Mouse (Mus musculus): Measurements from ENCODE around the gene Tenm2. TPM values are rescaled to one million over a fixed set of nuclear protein-coding genes. Genes with fewer than 3 reads are reported as not detected.

The Tenm2 gene
- polyA plus RNA-seq, 1 experiment from 2014 or later: 2.8 TPM

GRCm38 (mm10) chr11:36911406-36911805 is 324.4 kb downstream of the Tenm2 start:
- Histone ChIP-seq H3K4me2 (replicated peaks; ENCODE audit: low read depth, low read length) (no peak overlapping the region), H3K9ac (replicated peaks; ENCODE audit: low read depth, low read length) (no peak overlapping the region), H3K27me3 (ENCODE audit: control insufficient read depth, insufficient read depth, low read length) (no peaks in the 10 kb centered on the region), H3K4me3 (ENCODE audit: low read depth, low read length) (no peak overlapping the region), H3K4me1 (ENCODE audit: control insufficient read depth, insufficient read depth, low read length) (no peaks in the 10 kb centered on the region), H3K27ac (ENCODE audit: low read length) (no peak overlapping the region), H3K36me3 (ENCODE audit: control insufficient read depth, insufficient read depth, low read length) (no peaks in the 10 kb centered on the region), H3K9me3 (ENCODE audit: control insufficient read depth, low read depth, low read length) (no peaks in the 10 kb centered on the region)
- no peak for ATAC-seq (ENCODE audit: insufficient number of reproducible peaks, insufficient read depth, low FRiP score, low read depth)
- WGBS: 71% methylated on average over 4 of the region's 4 CpGs

- no peak for ATAC-seq (ENCODE audit: insufficient number of reproducible peaks, insufficient read depth, low FRiP score, low read depth)
- Histone ChIP-seq H3K9ac (replicated peaks; ENCODE audit: low read depth, low read length) (no peak overlapping the region), H3K4me3 (ENCODE audit: low read depth, low read length) (no peak overlapping the region), H3K27me3 (ENCODE audit: control insufficient read depth, insufficient read depth, low read length) (no peaks in the 10 kb centered on the region), H3K4me1 (ENCODE audit: control insufficient read depth, insufficient read depth, low read length) (no peaks in the 10 kb centered on the region), H3K36me3 (ENCODE audit: control insufficient read depth, insufficient read depth, low read length) (no peaks in the 10 kb centered on the region), H3K9me3 (ENCODE audit: control insufficient read depth, low read depth, low read length) (no peaks in the 10 kb centered on the region), H3K4me2 (replicated peaks; ENCODE audit: low read depth, low read length) (no peak overlapping the region), H3K27ac (ENCODE audit: low read length) (no peak overlapping the region)
- 83% methylated on average over 1 of the region's 1 CpGs for WGBS
These were observed 326.7 kb downstream of the Tenm2 start for GRCm38 (mm10) chr11:36909036-36909435.

- ATAC-seq (ENCODE audit: insufficient number of reproducible peaks, insufficient read depth, low FRiP score, low read depth): no peak
- WGBS: 41% methylated on average over 2 of the region's 2 CpGs
These were observed 333.5 kb downstream of the Tenm2 start for GRCm38 (mm10) chr11:36902302-36902701.

GRCm38 (mm10) chr11:36893061-36893460 is 342.7 kb downstream of the Tenm2 start:
- H3K4me1 ChIP-seq (ENCODE audit: control insufficient read depth, insufficient read depth, low read length): no peaks in the 10 kb centered on the region
- H3K9me3 ChIP-seq (ENCODE audit: control insufficient read depth, low read depth, low read length): no peaks in the 10 kb centered on the region
- WGBS: 55% methylated on average over 3 of the region's 3 CpGs
- H3K4me2 ChIP-seq (replicated peaks; ENCODE audit: low read depth, low read length): no peak overlapping the region
- H3K4me3 ChIP-seq (ENCODE audit: low read depth, low read length): no peak overlapping the region
- no peak for ATAC-seq (ENCODE audit: insufficient number of reproducible peaks, insufficient read depth, low FRiP score, low read depth)
- no peaks in the 10 kb centered on the region for H3K36me3 ChIP-seq (ENCODE audit: control insufficient read depth, insufficient read depth, low read length)
- H3K27ac ChIP-seq (ENCODE audit: low read length): no peak overlapping the region
- H3K9ac ChIP-seq (replicated peaks; ENCODE audit: low read depth, low read length): no peak overlapping the region
- H3K27me3 ChIP-seq (ENCODE audit: control insufficient read depth, insufficient read depth, low read length): no peaks in the 10 kb centered on the region

More at GRCm38 (mm10) chr11:36902302-36902701, 333.5 kb downstream of the Tenm2 start:
- Histone ChIP-seq H3K9me3 (ENCODE audit: control insufficient read depth, low read depth, low read length) (no peaks in the 10 kb centered on the region), H3K27me3 (ENCODE audit: control insufficient read depth, insufficient read depth, low read length) (no peaks in the 10 kb centered on the region), H3K36me3 (ENCODE audit: control insufficient read depth, insufficient read depth, low read length) (no peaks in the 10 kb centered on the region), H3K9ac (replicated peaks; ENCODE audit: low read depth, low read length) (no peak overlapping the region), H3K4me2 (replicated peaks; ENCODE audit: low read depth, low read length) (no peak overlapping the region), H3K4me3 (ENCODE audit: low read depth, low read length) (no peak overlapping the region), H3K27ac (ENCODE audit: low read length) (no peak overlapping the region), H3K4me1 (ENCODE audit: control insufficient read depth, insufficient read depth, low read length) (no peaks in the 10 kb centered on the region)

GRCm38 (mm10) chr11:36891106-36891505 is 344.7 kb downstream of the Tenm2 start:
- Histone ChIP-seq H3K9me3 (ENCODE audit: control insufficient read depth, low read depth, low read length) (no peaks in the 10 kb centered on the region), H3K27me3 (ENCODE audit: control insufficient read depth, insufficient read depth, low read length) (no peaks in the 10 kb centered on the region), H3K27ac (ENCODE audit: low read length) (no peak overlapping the region), H3K4me2 (replicated peaks; ENCODE audit: low read depth, low read length) (no peak overlapping the region), H3K9ac (replicated peaks; ENCODE audit: low read depth, low read length) (no peak overlapping the region), H3K4me1 (ENCODE audit: control insufficient read depth, insufficient read depth, low read length) (no peaks in the 10 kb centered on the region), H3K4me3 (ENCODE audit: low read depth, low read length) (no peak overlapping the region), H3K36me3 (ENCODE audit: control insufficient read depth, insufficient read depth, low read length) (no peaks in the 10 kb centered on the region)
- 56% methylated on average over 3 of the region's 3 CpGs for WGBS
- no peak for ATAC-seq (ENCODE audit: insufficient number of reproducible peaks, insufficient read depth, low FRiP score, low read depth)

GRCm38 (mm10) chr11:36887490-36887889 is 348.3 kb downstream of the Tenm2 start:
- no peaks in the 10 kb centered on the region for H3K36me3 ChIP-seq (ENCODE audit: control insufficient read depth, insufficient read depth, low read length)
- no peaks in the 10 kb centered on the region for H3K9me3 ChIP-seq (ENCODE audit: control insufficient read depth, low read depth, low read length)
- no peak overlapping the region for H3K9ac ChIP-seq (replicated peaks; ENCODE audit: low read depth, low read length)
- H3K27ac ChIP-seq (ENCODE audit: low read length): no peak overlapping the region
- 61% methylated on average over 7 of the region's 7 CpGs for WGBS
- no peak for ATAC-seq (ENCODE audit: insufficient number of reproducible peaks, insufficient read depth, low FRiP score, low read depth)
- no peaks in the 10 kb centered on the region for H3K27me3 ChIP-seq (ENCODE audit: control insufficient read depth, insufficient read depth, low read length)
- no peaks in the 10 kb centered on the region for H3K4me1 ChIP-seq (ENCODE audit: control insufficient read depth, insufficient read depth, low read length)
- H3K4me2 ChIP-seq (replicated peaks; ENCODE audit: low read depth, low read length): no peak overlapping the region
- no peak overlapping the region for H3K4me3 ChIP-seq (ENCODE audit: low read depth, low read length)

- no peak overlapping the region for H3K9ac ChIP-seq (replicated peaks; ENCODE audit: low read depth, low read length)
- no peak for ATAC-seq (ENCODE audit: insufficient number of reproducible peaks, insufficient read depth, low FRiP score, low read depth)
- no peak overlapping the region for H3K4me2 ChIP-seq (replicated peaks; ENCODE audit: low read depth, low read length)
- H3K27ac ChIP-seq (ENCODE audit: low read length): no peak overlapping the region
- no peak overlapping the region for H3K4me3 ChIP-seq (ENCODE audit: low read depth, low read length)
- H3K4me1 ChIP-seq (ENCODE audit: control insufficient read depth, insufficient read depth, low read length): no peaks in the 10 kb centered on the region
- H3K27me3 ChIP-seq (ENCODE audit: control insufficient read depth, insufficient read depth, low read length): no peaks in the 10 kb centered on the region
- WGBS: 61% methylated on average over 3 of the region's 3 CpGs
- H3K9me3 ChIP-seq (ENCODE audit: control insufficient read depth, low read depth, low read length): no peaks in the 10 kb centered on the region
- H3K36me3 ChIP-seq (ENCODE audit: control insufficient read depth, insufficient read depth, low read length): no peaks in the 10 kb centered on the region
These were observed 349.6 kb downstream of the Tenm2 start for GRCm38 (mm10) chr11:36886147-36886546.

GRCm38 (mm10) chr11:36872961-36873360 is 362.8 kb downstream of the Tenm2 start:
- Histone ChIP-seq H3K36me3 (ENCODE audit: control insufficient read depth, insufficient read depth, low read length) (no peaks in the 10 kb centered on the region), H3K27ac (ENCODE audit: low read length) (no peak overlapping the region), H3K9me3 (ENCODE audit: control insufficient read depth, low read depth, low read length) (no peaks in the 10 kb centered on the region), H3K4me3 (ENCODE audit: low read depth, low read length) (no peak overlapping the region), H3K27me3 (ENCODE audit: control insufficient read depth, insufficient read depth, low read length) (no peaks in the 10 kb centered on the region), H3K4me2 (replicated peaks; ENCODE audit: low read depth, low read length) (no peak overlapping the region), H3K9ac (replicated peaks; ENCODE audit: low read depth, low read length) (no peak overlapping the region), H3K4me1 (ENCODE audit: control insufficient read depth, insufficient read depth, low read length) (0 out of 2 replicates have a peak, but pooled peaks cover 4% of the 10 kb centered on the region)
- ATAC-seq (ENCODE audit: insufficient number of reproducible peaks, insufficient read depth, low FRiP score, low read depth): no peak
- 32% methylated on average over 4 of the region's 4 CpGs for WGBS

- H3K9ac ChIP-seq (replicated peaks; ENCODE audit: low read depth, low read length): no peak overlapping the region
- ATAC-seq (ENCODE audit: insufficient number of reproducible peaks, insufficient read depth, low FRiP score, low read depth): no peak
- WGBS: 79% methylated on average over 5 of the region's 5 CpGs
These were observed 365.2 kb downstream of the Tenm2 start for GRCm38 (mm10) chr11:36870548-36870947.

More at GRCm38 (mm10) chr11:36870548-36870947, 365.2 kb downstream of the Tenm2 start:
- Histone ChIP-seq H3K4me1 (ENCODE audit: control insufficient read depth, insufficient read depth, low read length) (0 out of 2 replicates have a peak, but pooled peaks cover 4% of the 10 kb centered on the region), H3K4me2 (replicated peaks; ENCODE audit: low read depth, low read length) (no peak overlapping the region), H3K9me3 (ENCODE audit: control insufficient read depth, low read depth, low read length) (no peaks in the 10 kb centered on the region), H3K4me3 (ENCODE audit: low read depth, low read length) (no peak overlapping the region), H3K27ac (ENCODE audit: low read length) (no peak overlapping the region), H3K36me3 (ENCODE audit: control insufficient read depth, insufficient read depth, low read length) (no peaks in the 10 kb centered on the region), H3K27me3 (ENCODE audit: control insufficient read depth, insufficient read depth, low read length) (no peaks in the 10 kb centered on the region)

Measured in stomach, embryonic 14.5 days (tissue).